Mouse (Mus musculus) kidney, postnatal 4 days (tissue): ENCODE results near the gene Fcgr2b.

Experiments used
- DNase-seq, 2 experiments: peaks; one replicate each; pipeline ENCODE4 v3.0.0; 2021; ENCODE audit warnings: mixed read lengths in 2 of 2

Gene Fcgr2b

GRCm38 (mm10) chr1:170924485-170924884 lies 51.9 kb downstream of the Fcgr2b start:
- no peak for DNase-seq

- DNase-seq: no peak
Measured at GRCm38 (mm10) chr1:170919308-170919707, 57.0 kb downstream of the Fcgr2b start.

- DNase-seq: no peak
Measured at GRCm38 (mm10) chr1:170915657-170916056, 60.7 kb downstream of the Fcgr2b start.

GRCm38 (mm10) chr1:170912891-170913615 lies 63.3 kb downstream of the Fcgr2b start, which contains the start of gene Fcrlb:
Gene Fcrlb, minus strand, starts transcription at chr1:170912941.
- no peak for DNase-seq

GRCm38 (mm10) chr1:170911907-170912660 lies 64.3 kb downstream of the Fcgr2b start:
- no peak for DNase-seq
